Comparison of ENCODE assay signal across 10 mouse cellular contexts in the genomic region with DNA sequence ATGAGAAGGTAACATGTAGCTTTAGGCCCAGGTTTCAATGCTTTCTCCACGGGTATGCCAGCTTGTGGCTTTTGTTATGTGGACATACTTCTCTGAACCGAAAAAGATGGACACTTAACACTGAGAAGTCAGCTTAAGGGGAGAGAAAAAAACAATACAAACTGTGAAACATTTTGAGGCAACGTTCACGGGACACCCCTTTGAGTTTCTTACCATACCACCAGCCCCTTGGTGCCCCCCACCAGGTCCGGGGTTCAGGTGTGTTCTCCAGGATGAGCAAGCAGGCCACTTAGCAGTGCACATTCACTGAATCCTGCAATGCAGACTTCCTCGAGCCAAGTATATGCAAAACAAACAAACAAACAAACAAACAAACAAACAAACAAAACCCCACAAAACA. TPM values are rescaled to one million over a fixed set of nuclear protein-coding genes. Genes with fewer than 3 reads are reported as not detected.
DNase-seq lines count a peak whose midpoint lies in the region; ATAC-seq and TF ChIP-seq lines count a peak whose summit lies in the region.
"Had no signal": no experiment of that assay in that cellular context is flagged by ENCODE, and none has a peak within 500 bp of the region (broad histone marks: within the 10 kb centered on the region; RNA-seq: fewer than 3 reads in every experiment).

No protein-coding gene starts in this region.

- no peak for ATAC-seq in kidney, embryonic 14.5 days (ENCODE audit: low FRiP score, low TSS enrichment)
- ATAC-seq in limb, embryonic 14.5 days (ENCODE audit: low FRiP score, low read depth) = no peak
- ATAC-seq in monocyte, adult 5-6 weeks (replicated peaks; ENCODE audit: insufficient number of reproducible peaks, low FRiP score, low TSS enrichment, poor library complexity, severe bottlenecking) = no peak

- no peaks in the 10 kb centered on the region for H3K36me3 ChIP-seq in kidney, embryonic 14.5 days (ENCODE audit: control insufficient read depth, insufficient read depth, low read length)
- H3K36me3 ChIP-seq in MEL (ENCODE audit: control insufficient read depth in 1 of 2, insufficient read depth in 2 of 2, low read length in 2 of 2) = peaks cover 0 to 4% of the 10 kb centered on the region in 2 experiments; a peak in 1 of 4 replicates
- H3K36me3 ChIP-seq in limb, embryonic 14.5 days (ENCODE audit: control insufficient read depth, insufficient read depth, low read length) = no peaks in the 10 kb centered on the region

- peaks cover 15% of the 10 kb centered on the region for H3K4me1 ChIP-seq in kidney, embryonic 14.5 days (ENCODE audit: control insufficient read depth, insufficient read depth, low read length)
- peaks cover 0 to 6% of the 10 kb centered on the region in 2 experiments; a peak in 3 of 4 replicates for H3K4me1 ChIP-seq in MEL (ENCODE audit: control insufficient read depth in 1 of 2, insufficient read depth in 2 of 2, low read length in 2 of 2)
- peaks cover 18% of the 10 kb centered on the region for H3K4me1 ChIP-seq in limb, embryonic 14.5 days (ENCODE audit: control insufficient read depth, insufficient read depth, low read length)

- H3K4me3 ChIP-seq in kidney, embryonic 14.5 days (ENCODE audit: low read length) = no peak overlapping the region
- peak overlapping the region in 1 of 2 experiments; percentile 79; a peak in 1 of 4 replicates for H3K4me3 ChIP-seq in MEL (ENCODE audit: control insufficient read depth in 1 of 2, insufficient read depth in 1 of 2, low read depth in 2 of 2, low read length in 2 of 2)
- no peak overlapping the region for H3K4me3 ChIP-seq in limb, embryonic 14.5 days (replicated peaks; ENCODE audit: low read length)

- no peak for TF ChIP-seq RAD21 in MEL (IDR thresholded peaks at IDR 0.05; ENCODE audit: low read depth, low read length)

- no peak for TF ChIP-seq POLR2A in MEL (IDR thresholded peaks at IDR 0.05; ENCODE audit: control insufficient read depth in 1 of 2, insufficient read depth in 1 of 2, low read depth in 1 of 2, low read length in 2 of 2, poor library complexity in 1 of 2)
- TF ChIP-seq POLR2A in limb, embryonic 14.5 days (IDR thresholded peaks at IDR 0.05; ENCODE audit: borderline replicate concordance, extremely low read depth, insufficient read depth, insufficient read length) = no peak

- H3K27ac ChIP-seq in kidney, embryonic 14.5 days (ENCODE audit: low read depth, low read length) = no peak overlapping the region
- no peak overlapping the region for H3K27ac ChIP-seq in MEL (ENCODE audit: control insufficient read depth, low read depth, low read length)
- no peak overlapping the region for H3K27ac ChIP-seq in limb, embryonic 14.5 days (replicated peaks; ENCODE audit: low read depth, low read length)

- TF ChIP-seq EP300 in MEL (IDR thresholded peaks at IDR 0.05; ENCODE audit: low read depth in 1 of 2, low read length in 2 of 2) = no peak

- H3K9me3 ChIP-seq in kidney, embryonic 14.5 days (ENCODE audit: control insufficient read depth, low read length) = no peaks in the 10 kb centered on the region
- no peaks in the 10 kb centered on the region for H3K9me3 ChIP-seq in MEL (replicated peaks; ENCODE audit: insufficient read depth, low read length)
- no peaks in the 10 kb centered on the region for H3K9me3 ChIP-seq in limb, embryonic 14.5 days (ENCODE audit: control insufficient read depth, low read length)

- H3K4me2 ChIP-seq in kidney, embryonic 14.5 days (replicated peaks; ENCODE audit: low read depth, low read length) = peak overlapping the region; percentile 57
- H3K4me2 ChIP-seq in limb, embryonic 14.5 days (replicated peaks; ENCODE audit: low read depth, low read length, severe bottlenecking) = peak overlapping the region; percentile 50; the same call in 1 of the 2 replicates

- DNase-seq in cerebellum, adult 9-11 months = peak; percentile 62
- no peak for DNase-seq in cerebellum, postnatal 4 days (ENCODE audit: low spot score in 2 of 2)
- no peak for DNase-seq in kidney, postnatal 25 days
- DNase-seq in MEL (ENCODE audit: low read depth, low spot score) = no peak
- no peak for DNase-seq in limb, embryonic 14.5 days (ENCODE audit: low spot score)
- no peak for DNase-seq in left cerebral cortex, adult 9 months (ENCODE audit: low spot score in 2 of 2)

- H3K79me2 ChIP-seq in MEL (ENCODE audit: control insufficient read depth, insufficient read depth, low read length, poor library complexity) = peaks cover 1% of the 10 kb centered on the region; the same call in 1 of the 2 replicates

- 58% methylated on average over 6 of the region's 6 CpGs for WGBS in kidney, embryonic 14.5 days
- 52% methylated on average over 6 of the region's 6 CpGs for WGBS in limb, embryonic 14.5 days

- no peak overlapping the region for H3K9ac ChIP-seq in kidney, embryonic 14.5 days (ENCODE audit: low read depth, low read length)
- H3K9ac ChIP-seq in MEL (ENCODE audit: control insufficient read depth, low read depth, low read length, poor library complexity, severe bottlenecking) = peak overlapping the region; percentile 68; the same call in 1 of the 2 replicates
- 0 out of 2 replicates have a peak overlapping the region, but pooled peaks have one; percentile 29 for H3K9ac ChIP-seq in limb, embryonic 14.5 days (ENCODE audit: low read depth, low read length, severe bottlenecking)

- no peaks in the 10 kb centered on the region for H3K27me3 ChIP-seq in kidney, embryonic 14.5 days (ENCODE audit: control insufficient read depth, insufficient read depth, low read length)
- H3K27me3 ChIP-seq in MEL (ENCODE audit: control insufficient read depth in 1 of 2, insufficient read depth in 2 of 2, low read length in 2 of 2) = no peaks in the 10 kb centered on the region
- H3K27me3 ChIP-seq in limb, embryonic 14.5 days (ENCODE audit: control insufficient read depth, insufficient read depth, low read length) = no peaks in the 10 kb centered on the region

- no peak for TF ChIP-seq CTCF in MEL (IDR thresholded peaks at IDR 0.05 in 2 of 3, conservative IDR thresholded peaks at IDR 0.05 in 1 of 3; ENCODE audit: control insufficient read depth in 1 of 3, insufficient read depth in 1 of 3, low read depth in 2 of 3, low read length in 3 of 3, poor library complexity in 1 of 3, severe bottlenecking in 1 of 3)

TF ChIP-seq in MEL, 35 proteins besides CTCF, POLR2A, EP300 and RAD21:
- no peak for TF ChIP-seq E2F4 (IDR thresholded peaks at IDR 0.05; ENCODE audit: borderline replicate concordance, low read depth, low read length)
- TF ChIP-seq CHD1 (IDR thresholded peaks at IDR 0.05; ENCODE audit: low read depth, low read length) = 0 out of 2 replicates have a peak, but pooled peaks have one; percentile 44

RNA-seq across cellular contexts. Expression of gene Mxi1, which starts 14.5 kb away (rescaled TPM):
- polyA plus RNA-seq in kidney, embryonic 14.5 days (2014; fragmentation: Nextera tagmentation; extraction: Ambion mirVana) = 31.0 and 42.5 TPM in 2 replicates
- total RNA-seq in MEL (2012; rRNA removed) = 29.0 and 29.8 TPM in 2 replicates
- 10 to 100 TPM in 1 of 2 experiments, not detected in 1; 60.9 TPM for polyA plus RNA-seq in MEL (2012; ENCODE audit: insufficient read depth in 1 of 2, insufficient read length in 2 of 2, low read depth in 1 of 2, low replicate concordance in 2 of 2, missing spikeins in 1 of 2)
- polyA plus RNA-seq in limb, embryonic 14.5 days (2012; rRNA removed) = 25.8 and 28.5 TPM in 2 replicates
- 40.1 and 42.2 TPM in 2 replicates for polyA plus RNA-seq in limb, embryonic 14.5 days (2014; fragmentation: Nextera tagmentation; extraction: Ambion mirVana)
- 87.9 to 137 TPM (median 113 TPM) in 3 replicates for total RNA-seq in monocyte, adult 5-6 weeks (2017)

RNA-seq across cellular contexts. Expression of gene Gm10197, which starts 46.7 kb away (rescaled TPM):
- polyA plus RNA-seq in kidney, embryonic 14.5 days (2014; fragmentation: Nextera tagmentation; extraction: Ambion mirVana) = 2.0 and 3.2 TPM in 2 replicates
- 4.8 and 5.4 TPM in 2 replicates for total RNA-seq in MEL (2012; rRNA removed)
- 10 to 100 TPM in 1 of 2 experiments, not detected in 1; 53.0 TPM for polyA plus RNA-seq in MEL (2012; ENCODE audit: insufficient read depth in 1 of 2, insufficient read length in 2 of 2, low read depth in 1 of 2, low replicate concordance in 2 of 2, missing spikeins in 1 of 2)
- polyA plus RNA-seq in limb, embryonic 14.5 days (2012; rRNA removed) = not detected in 2 replicates
- polyA plus RNA-seq in limb, embryonic 14.5 days (2014; fragmentation: Nextera tagmentation; extraction: Ambion mirVana) = 4.4 TPM in 1 of 2 replicates, not detected in the other
- not detected in 3 replicates for total RNA-seq in monocyte, adult 5-6 weeks (2017)
- total RNA-seq: megakaryocyte-erythroid progenitor cell, adult 5-6 weeks had no signal
- polyA plus RNA-seq: large intestine, adult 2 months had no signal
